Mouse (Mus musculus) layer of hippocampus, adult 18-20 months (tissue): ENCODE measurements around the gene Rft1. TPM values are rescaled to one million over a fixed set of nuclear protein-coding genes. Genes with fewer than 3 reads are reported as not detected.

ENCODE experiments used
- DNase-seq, 2 experiments: peaks; one replicate each; pipeline ENCODE4 v3.0.0; 2022; ENCODE audit warnings: low spot score in 2 of 2
- long read RNA-seq: library from polyadenylated mRNA; stranded (forward); transcript quantifications from one replicate; pipeline ENCODE4 v2.0.0, GENCODE M21; 2021
- total RNA-seq, 2 experiments: library from RNA; stranded (reverse); gene quantifications; 2 replicates each; pipeline ENCODE4 v1.2.3; 2021

Gene Rft1
- 10 to 100 TPM; 10.9 TPM for total RNA-seq
- long read RNA-seq, transcript Rft1-201 (13 exons, 2,387 nt): major isoform, 6 of 9 reads
- long read RNA-seq, partial matches to known transcripts: 0 of 9 reads
- long read RNA-seq, other reads (novel, unspliced or antisense): 3 of 9 reads

- peak; percentile 96 to 98 for DNase-seq
Measured at GRCm38 (mm10) chr14:30653943-30654659, at the start of gene Rft1. Gene Rft1 (plus strand): TSS chr14:30654360.

GRCm38 (mm10) chr14:30606817-30607216 lies 47.3 kb upstream of the Rft1 start:
- DNase-seq: no peak

GRCm38 (mm10) chr14:30607696-30608095 lies 46.5 kb upstream of the Rft1 start:
- DNase-seq: no peak

- no peak for DNase-seq
Measured at GRCm38 (mm10) chr14:30608176-30608575, 46.0 kb upstream of the Rft1 start.

- DNase-seq: no peak
Measured at GRCm38 (mm10) chr14:30609499-30609898, 44.7 kb upstream of the Rft1 start.

- no peak for DNase-seq
Measured at GRCm38 (mm10) chr14:30610304-30610703, 43.9 kb upstream of the Rft1 start.

- no peak for DNase-seq
Measured at GRCm38 (mm10) chr14:30610940-30611339, 43.2 kb upstream of the Rft1 start.

GRCm38 (mm10) chr14:30612523-30612922 lies 41.6 kb upstream of the Rft1 start:
- DNase-seq: peak in 1 of 2 experiments; percentile 67

- no peak for DNase-seq
Measured at GRCm38 (mm10) chr14:30612962-30613715, 41.0 kb upstream of the Rft1 start.

- DNase-seq: no peak
Measured at GRCm38 (mm10) chr14:30616751-30617150, 37.4 kb upstream of the Rft1 start.

GRCm38 (mm10) chr14:30618746-30619275 lies 35.3 kb upstream of the Rft1 start:
- no peak for DNase-seq

GRCm38 (mm10) chr14:30619982-30620578 lies 34.1 kb upstream of the Rft1 start:
- DNase-seq: no peak

GRCm38 (mm10) chr14:30622130-30622529 lies 32.0 kb upstream of the Rft1 start:
- no peak for DNase-seq

- no peak for DNase-seq
Measured at GRCm38 (mm10) chr14:30622556-30622955, 31.6 kb upstream of the Rft1 start.

GRCm38 (mm10) chr14:30624277-30624721 lies 29.9 kb upstream of the Rft1 start:
- no peak for DNase-seq

- DNase-seq: no peak
Measured at GRCm38 (mm10) chr14:30625131-30625807, 28.9 kb upstream of the Rft1 start.

- no peak for DNase-seq
Measured at GRCm38 (mm10) chr14:30625856-30626726, 28.1 kb upstream of the Rft1 start, which contains the start of gene Prkcd. Gene Prkcd (minus strand): TSS chr14:30626210.

- DNase-seq: no peak
Measured at GRCm38 (mm10) chr14:30626756-30627742, 27.1 kb upstream of the Rft1 start.

- DNase-seq: no peak
Measured at GRCm38 (mm10) chr14:30628235-30628634, 25.9 kb upstream of the Rft1 start.
